Mouse (Mus musculus) embryonic facial prominence, embryonic 13.5 days (tissue): ENCODE data around the gene Ifit2. TPM values are rescaled to one million over a fixed set of nuclear protein-coding genes. Genes with fewer than 3 reads are reported as not detected.
"Not testable (repeated sequence)": the region's sequence is repeated elsewhere in the genome, so short reads cannot be mapped to it uniquely, and the experiment has no call there.

Experiments used
- ATAC-seq: fragments of 200-750 bp; cut with Nextera tagmentation; 2 replicates; pipeline ENCODE4 v1.8.0; 2017; ENCODE audit warnings: low read depth; ENCODE audit not compliant: insufficient number of reproducible peaks, insufficient read depth, low FRiP score, low TSS enrichment
- H3K27ac ChIP-seq: fragments of 300-500 bp; sonication (generic); 2 replicates; pipeline ENCODE4 v1.5.1; 2015; ENCODE audit warnings: moderate library complexity, mild to moderate bottlenecking, inconsistent platforms
- H3K27me3 ChIP-seq: fragments of 300-500 bp; sonication (generic); 2 replicates; pipeline ENCODE4 v1.6.1; 2015; ENCODE audit warnings: mild to moderate bottlenecking, inconsistent platforms
- H3K36me3 ChIP-seq: fragments of 300-500 bp; sonication (generic); 2 replicates; pipeline ENCODE4 v1.6.1; 2015; ENCODE audit warnings: mild to moderate bottlenecking, inconsistent platforms
- H3K4me1 ChIP-seq: fragments of 300-500 bp; sonication (generic); 2 replicates; pipeline ENCODE4 v1.6.1; 2015; ENCODE audit warnings: inconsistent platforms
- H3K4me2 ChIP-seq: fragments of 300-500 bp; sonication (generic); 2 replicates; pipeline ENCODE4 v1.6.1; 2015; ENCODE audit warnings: moderate library complexity, mild to moderate bottlenecking, inconsistent platforms
- H3K4me3 ChIP-seq: fragments of 300-500 bp; sonication (generic); 2 replicates; pipeline ENCODE4 v1.5.1; 2015; ENCODE audit warnings: mild to moderate bottlenecking, inconsistent platforms
- H3K9ac ChIP-seq: fragments of 300-500 bp; sonication (generic); 2 replicates; pipeline ENCODE4 v1.6.1; 2015; ENCODE audit warnings: mild to moderate bottlenecking, inconsistent platforms
- H3K9me3 ChIP-seq: fragments of 300-500 bp; sonication (generic); 2 replicates; pipeline ENCODE4 v1.6.1; 2016; ENCODE audit warnings: inconsistent platforms
- WGBS: fragments of 180-500 bp; shearing (Covaris S2); methylation state at CpG from one replicate; pipeline ENCODE4 v1.1.7; 2015; ENCODE audit warnings: mixed read lengths; 5-methylcytosine and 5-hydroxymethylcytosine counted together
- polyA plus RNA-seq: library from polyadenylated mRNA; unstranded; fragments of >200 nt; fragmentation: Nextera tagmentation; extraction: Ambion mirVana; gene quantifications from 2 replicates; pipeline ENCODE4 v1.2.1, GENCODE M21; 2015

The Ifit2 gene
- polyA plus RNA-seq, 1 experiment from 2014 or later = 9.9 TPM

- WGBS = 36% methylated on average over 1 of the region's 1 CpGs
- H3K4me1 ChIP-seq, H3K27ac ChIP-seq, H3K4me2 ChIP-seq, H3K27me3 ChIP-seq, ATAC-seq, H3K9ac ChIP-seq, H3K9me3 ChIP-seq, H3K36me3 ChIP-seq, H3K4me3 ChIP-seq: not testable (repeated sequence)
These were observed 51.4 kb downstream of the Ifit2 start, which contains the start of gene Ifit1bl1 for GRCm38 (mm10) chr19:34601888-34602287. Gene Ifit1bl1, minus strand, starts transcription at chr19:34601956.

- WGBS = 87% methylated on average over 3 of the region's 3 CpGs
- Histone ChIP-seq H3K27me3 (no peaks in the 10 kb centered on the region), H3K27ac (no peak overlapping the region), H3K4me2 (no peak overlapping the region), H3K9ac (no peak overlapping the region), H3K4me3 (no peak overlapping the region), H3K9me3 (no peaks in the 10 kb centered on the region), H3K4me1 (no peaks in the 10 kb centered on the region), H3K36me3 (no peaks in the 10 kb centered on the region)
- no peak for ATAC-seq
These were observed 55.0 kb downstream of the Ifit2 start for GRCm38 (mm10) chr19:34605472-34605871.

- H3K27me3 ChIP-seq, H3K27ac ChIP-seq, H3K9ac ChIP-seq, H3K4me1 ChIP-seq, H3K36me3 ChIP-seq, H3K4me3 ChIP-seq, H3K4me2 ChIP-seq, H3K9me3 ChIP-seq: not testable (repeated sequence)
- 42% methylated on average over 4 of the region's 4 CpGs for WGBS
- ATAC-seq = peak; percentile 23; the same call in 1 of the 2 replicates
These were observed 57.0 kb downstream of the Ifit2 start, which contains the start of gene Ifit3b for GRCm38 (mm10) chr19:34607237-34608051. Gene Ifit3b, plus strand, starts transcription at chr19:34607970.

- H3K9ac ChIP-seq = not testable (repeated sequence)
These were observed 59.6 kb downstream of the Ifit2 start for GRCm38 (mm10) chr19:34610118-34610517.

GRCm38 (mm10) chr19:34612243-34613001, 61.9 kb downstream of the Ifit2 start:
- H3K9me3 ChIP-seq, H3K9ac ChIP-seq, H3K36me3 ChIP-seq, H3K4me1 ChIP-seq, H3K27ac ChIP-seq, H3K27me3 ChIP-seq, H3K4me3 ChIP-seq, ATAC-seq, H3K4me2 ChIP-seq: not testable (repeated sequence)
- WGBS = 83% methylated on average over 5 of the region's 11 CpGs

More at GRCm38 (mm10) chr19:34610118-34610517, 59.6 kb downstream of the Ifit2 start:
- H3K4me1 ChIP-seq, H3K27me3 ChIP-seq, H3K4me3 ChIP-seq, H3K4me2 ChIP-seq, H3K9me3 ChIP-seq, H3K27ac ChIP-seq, H3K36me3 ChIP-seq, ATAC-seq: not testable (repeated sequence)
- WGBS = 71% methylated on average over 3 of the region's 3 CpGs

- Histone ChIP-seq H3K4me1 (no peaks in the 10 kb centered on the region), H3K4me3 (no peak overlapping the region), H3K36me3 (no peaks in the 10 kb centered on the region), H3K27ac (no peak overlapping the region), H3K4me2 (no peak overlapping the region), H3K9ac (no peak overlapping the region), H3K27me3 (no peaks in the 10 kb centered on the region), H3K9me3 (no peaks in the 10 kb centered on the region)
- no peak for ATAC-seq
- WGBS = 94% methylated on average over 5 of the region's 5 CpGs
These were observed 70.4 kb downstream of the Ifit2 start for GRCm38 (mm10) chr19:34620871-34621270.

- Histone ChIP-seq H3K4me3 (no peak overlapping the region), H3K4me1 (no peaks in the 10 kb centered on the region), H3K4me2 (no peak overlapping the region), H3K9me3 (no peaks in the 10 kb centered on the region), H3K9ac (no peak overlapping the region), H3K36me3 (no peaks in the 10 kb centered on the region), H3K27ac (no peak overlapping the region), H3K27me3 (no peaks in the 10 kb centered on the region)
- ATAC-seq = no peak
- 93% methylated on average over 6 of the region's 6 CpGs for WGBS
These were observed 73.3 kb downstream of the Ifit2 start for GRCm38 (mm10) chr19:34623781-34624180.

GRCm38 (mm10) chr19:34624663-34625062, 74.2 kb downstream of the Ifit2 start:
- Histone ChIP-seq H3K9me3 (no peaks in the 10 kb centered on the region), H3K9ac (no peak overlapping the region), H3K4me2 (no peak overlapping the region), H3K4me1 (no peaks in the 10 kb centered on the region), H3K27me3 (no peaks in the 10 kb centered on the region), H3K36me3 (no peaks in the 10 kb centered on the region), H3K4me3 (no peak overlapping the region), H3K27ac (no peak overlapping the region)
- WGBS = 67% methylated on average over 4 of the region's 4 CpGs
- no peak for ATAC-seq

Other genes starting within 250 kb of the Ifit2 start
- gene Ch25h, start 75.5 kb upstream of the Ifit2 start, polyA plus RNA-seq = 7.3 and 9.3 TPM in 2 replicates
- 34.1 and 40.5 TPM in 2 replicates for gene Lipa, start 23.2 kb upstream of the Ifit2 start, polyA plus RNA-seq
- gene Ifit3, start 32.8 kb downstream of the Ifit2 start, polyA plus RNA-seq = 0.65 and 1.1 TPM in 2 replicates
- 0.13 and 0.58 TPM in 2 replicates for gene Ifit1bl1, start 51.3 kb downstream of the Ifit2 start, polyA plus RNA-seq
- not detected in 2 replicates for gene Ifit3b, start 57.3 kb downstream of the Ifit2 start, polyA plus RNA-seq
- 0.18 and 0.29 TPM in 2 replicates for gene Ifit1bl2, start 90.0 kb downstream of the Ifit2 start, polyA plus RNA-seq
- 0.84 and 1.0 TPM in 2 replicates for gene Ifit1, start 90.2 kb downstream of the Ifit2 start, polyA plus RNA-seq
- gene Slc16a12, start 196.6 kb downstream of the Ifit2 start, polyA plus RNA-seq = 0.65 and 0.92 TPM in 2 replicates